Mouse (Mus musculus): ENCODE results near the gene Gnat1. TPM values are rescaled to one million over a fixed set of nuclear protein-coding genes. Genes with fewer than 3 reads are reported as not detected.
A peak's percentile ranks its signal among the peaks of the same experiment; 100 is the strongest.

Gnat1 gene
- polyA plus RNA-seq (2015; fragmentation: Nextera tagmentation; extraction: Ambion mirVana): 1.6 and 2.2 TPM in 2 replicates

- Histone ChIP-seq H3K4me3 (ENCODE audit: low read depth, low read length) (no peak within 1 kb of the TSS), H3K9me3 (replicated peaks; ENCODE audit: control insufficient read depth, low read length, poor library complexity, severe bottlenecking) (no peaks in the 10 kb centered on the region), H3K9ac (ENCODE audit: low read depth, low read length) (peak within 1 kb of the TSS; percentile 17; the same call in 1 of the 2 replicates), H3K36me3 (ENCODE audit: control insufficient read depth, insufficient read depth, low read length) (peaks cover 3% of the 10 kb centered on the region; the same call in 1 of the 2 replicates), H3K4me1 (ENCODE audit: control insufficient read depth, insufficient read depth, low read length) (peaks cover 12% of the 10 kb centered on the region), H3K27ac (ENCODE audit: low read length) (no peak within 1 kb of the TSS), H3K4me2 (ENCODE audit: low read length) (no peak within 1 kb of the TSS), H3K27me3 (ENCODE audit: control insufficient read depth, insufficient read depth, low read depth, low read length) (peaks cover 17% of the 10 kb centered on the region)
- no peak for ATAC-seq
- 45% methylated on average over 5 of the region's 5 CpGs for WGBS
These were observed at the start of gene Gnat1 for GRCm38 (mm10) chr9:107679501-107679900. Gene Gnat1 (minus strand): TSS chr9:107679712.

GRCm38 (mm10) chr9:107728919-107729670, 49.6 kb upstream of the Gnat1 start:
- H3K9me3 ChIP-seq (replicated peaks; ENCODE audit: control insufficient read depth, low read length, poor library complexity, severe bottlenecking): no peaks in the 10 kb centered on the region
- peak overlapping the region; percentile 33; the same call in 1 of the 2 replicates for H3K9ac ChIP-seq (ENCODE audit: low read depth, low read length)
- H3K4me2 ChIP-seq (ENCODE audit: low read length): peak overlapping the region; percentile 27
- H3K4me1 ChIP-seq (ENCODE audit: control insufficient read depth, insufficient read depth, low read length): peaks cover 46% of the 10 kb centered on the region
- H3K27me3 ChIP-seq (ENCODE audit: control insufficient read depth, insufficient read depth, low read depth, low read length): no peaks in the 10 kb centered on the region
- 63% methylated on average over 6 of the region's 6 CpGs for WGBS
- no peak for ATAC-seq
- peak overlapping the region; percentile 92 for H3K27ac ChIP-seq (ENCODE audit: low read length)
- no peak overlapping the region for H3K4me3 ChIP-seq (ENCODE audit: low read depth, low read length)
- no peaks in the 10 kb centered on the region for H3K36me3 ChIP-seq (ENCODE audit: control insufficient read depth, insufficient read depth, low read length)

- H3K27ac ChIP-seq (ENCODE audit: low read length): peak overlapping the region; percentile 72
- ATAC-seq: peak; percentile 16; the same call in 1 of the 2 replicates
- 46% methylated on average over 3 of the region's 3 CpGs for WGBS
- H3K4me1 ChIP-seq (ENCODE audit: control insufficient read depth, insufficient read depth, low read length): peaks cover 64% of the 10 kb centered on the region
- no peaks in the 10 kb centered on the region for H3K27me3 ChIP-seq (ENCODE audit: control insufficient read depth, insufficient read depth, low read depth, low read length)
- H3K4me2 ChIP-seq (ENCODE audit: low read length): no peak overlapping the region
- no peak overlapping the region for H3K9ac ChIP-seq (ENCODE audit: low read depth, low read length)
- H3K36me3 ChIP-seq (ENCODE audit: control insufficient read depth, insufficient read depth, low read length): no peaks in the 10 kb centered on the region
- no peak overlapping the region for H3K4me3 ChIP-seq (ENCODE audit: low read depth, low read length)
- no peaks in the 10 kb centered on the region for H3K9me3 ChIP-seq (replicated peaks; ENCODE audit: control insufficient read depth, low read length, poor library complexity, severe bottlenecking)
These were observed 47.5 kb upstream of the Gnat1 start for GRCm38 (mm10) chr9:107727041-107727440.

DNA sequence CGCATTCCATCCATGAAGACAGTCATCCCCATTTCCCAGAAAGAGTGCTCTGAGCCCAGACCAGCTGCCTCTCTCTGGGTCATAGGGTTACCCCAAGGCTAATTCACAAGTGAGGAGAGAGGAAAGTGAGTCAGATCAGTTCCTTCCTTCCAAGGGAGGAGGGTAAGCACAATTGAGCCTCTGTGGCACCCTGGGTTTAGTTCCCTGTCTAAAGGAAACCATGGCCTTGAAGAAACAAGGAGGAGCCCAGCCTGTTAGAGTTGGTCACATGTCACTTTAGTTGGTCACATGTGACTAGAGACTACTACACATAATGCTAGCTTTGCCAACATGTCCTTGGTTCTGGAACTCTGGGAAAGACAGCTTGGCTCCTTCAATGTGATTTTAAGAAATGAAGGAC, 45.3 kb upstream of the Gnat1 start:
- Histone ChIP-seq H3K27me3 (ENCODE audit: control insufficient read depth, insufficient read depth, low read depth, low read length) (no peaks in the 10 kb centered on the region), H3K36me3 (ENCODE audit: control insufficient read depth, insufficient read depth, low read length) (no peaks in the 10 kb centered on the region), H3K4me2 (ENCODE audit: low read length) (no peak overlapping the region), H3K4me1 (ENCODE audit: control insufficient read depth, insufficient read depth, low read length) (peaks cover 50% of the 10 kb centered on the region), H3K9ac (ENCODE audit: low read depth, low read length) (no peak overlapping the region), H3K27ac (ENCODE audit: low read length) (no peak overlapping the region), H3K4me3 (ENCODE audit: low read depth, low read length) (no peak overlapping the region), H3K9me3 (replicated peaks; ENCODE audit: control insufficient read depth, low read length, poor library complexity, severe bottlenecking) (no peaks in the 10 kb centered on the region)
- no peak for ATAC-seq
- 96% methylated on average over 1 of the region's 1 CpGs for WGBS

GRCm38 (mm10) chr9:107723794-107724531, 44.5 kb upstream of the Gnat1 start:
- peaks cover 42% of the 10 kb centered on the region for H3K4me1 ChIP-seq (ENCODE audit: control insufficient read depth, insufficient read depth, low read length)
- ATAC-seq: 0 out of 2 replicates have a peak, but pooled peaks have one; percentile 16
- H3K36me3 ChIP-seq (ENCODE audit: control insufficient read depth, insufficient read depth, low read length): no peaks in the 10 kb centered on the region
- H3K4me2 ChIP-seq (ENCODE audit: low read length): 0 out of 2 replicates have a peak overlapping the region, but pooled peaks have one; percentile 5
- H3K27ac ChIP-seq (ENCODE audit: low read length): peak overlapping the region; percentile 64
- no peaks in the 10 kb centered on the region for H3K27me3 ChIP-seq (ENCODE audit: control insufficient read depth, insufficient read depth, low read depth, low read length)
- whole genome bisulfite sequencing: 1% methylated on average over 11 of the region's 11 CpGs
- no peak overlapping the region for H3K4me3 ChIP-seq (ENCODE audit: low read depth, low read length)
- no peak overlapping the region; the same call in 1 of the 2 replicates for H3K9ac ChIP-seq (ENCODE audit: low read depth, low read length)
- no peaks in the 10 kb centered on the region for H3K9me3 ChIP-seq (replicated peaks; ENCODE audit: control insufficient read depth, low read length, poor library complexity, severe bottlenecking)

- no peaks in the 10 kb centered on the region for H3K36me3 ChIP-seq (ENCODE audit: control insufficient read depth, insufficient read depth, low read length)
- no peaks in the 10 kb centered on the region for H3K27me3 ChIP-seq (ENCODE audit: control insufficient read depth, insufficient read depth, low read depth, low read length)
- 23% methylated on average over 6 of the region's 6 CpGs for WGBS
- H3K9me3 ChIP-seq (replicated peaks; ENCODE audit: control insufficient read depth, low read length, poor library complexity, severe bottlenecking): no peaks in the 10 kb centered on the region
- peaks cover 36% of the 10 kb centered on the region for H3K4me1 ChIP-seq (ENCODE audit: control insufficient read depth, insufficient read depth, low read length)
- no peak for ATAC-seq
- H3K27ac ChIP-seq (ENCODE audit: low read length): peak overlapping the region; percentile 64
- H3K4me2 ChIP-seq (ENCODE audit: low read length): no peak overlapping the region
- H3K4me3 ChIP-seq (ENCODE audit: low read depth, low read length): no peak overlapping the region
- H3K9ac ChIP-seq (ENCODE audit: low read depth, low read length): peak overlapping the region; percentile 50
These were observed 43.8 kb upstream of the Gnat1 start for GRCm38 (mm10) chr9:107723292-107723691.

GRCm38 (mm10) chr9:107718781-107719540, 39.4 kb upstream of the Gnat1 start:
- no peak for ATAC-seq
- no peaks in the 10 kb centered on the region for H3K27me3 ChIP-seq (ENCODE audit: control insufficient read depth, insufficient read depth, low read depth, low read length)

DNA sequence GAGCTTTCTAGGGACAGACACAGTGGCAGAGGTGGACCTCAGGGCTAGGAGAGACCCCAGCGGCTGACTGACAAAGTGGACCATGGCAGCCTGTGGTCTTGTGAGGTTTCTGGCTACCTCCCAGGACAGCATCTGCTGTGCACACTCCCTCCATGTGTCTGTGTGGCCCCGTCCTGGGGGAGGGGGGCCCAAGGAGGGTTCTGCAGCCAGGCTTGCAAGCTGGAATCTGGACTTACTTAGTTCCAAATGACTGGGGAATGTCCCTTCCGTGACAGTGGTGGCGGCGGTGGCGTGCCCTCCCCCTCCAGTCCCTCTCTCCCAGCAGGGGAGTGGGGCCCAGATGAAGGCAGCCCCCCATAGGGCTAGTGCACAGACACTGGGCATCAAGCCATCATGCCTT, 37.4 kb upstream of the Gnat1 start:
- peaks cover 9% of the 10 kb centered on the region for H3K4me1 ChIP-seq (ENCODE audit: control insufficient read depth, insufficient read depth, low read length)
- H3K4me3 ChIP-seq (ENCODE audit: low read depth, low read length): no peak overlapping the region
- no peak overlapping the region for H3K9ac ChIP-seq (ENCODE audit: low read depth, low read length)
- H3K4me2 ChIP-seq (ENCODE audit: low read length): no peak overlapping the region
- 26% methylated on average over 6 of the region's 6 CpGs for WGBS
- no peak overlapping the region for H3K27ac ChIP-seq (ENCODE audit: low read length)
- no peak for ATAC-seq
- H3K27me3 ChIP-seq (ENCODE audit: control insufficient read depth, insufficient read depth, low read depth, low read length): no peaks in the 10 kb centered on the region
- no peaks in the 10 kb centered on the region for H3K9me3 ChIP-seq (replicated peaks; ENCODE audit: control insufficient read depth, low read length, poor library complexity, severe bottlenecking)
- H3K36me3 ChIP-seq (ENCODE audit: control insufficient read depth, insufficient read depth, low read length): no peaks in the 10 kb centered on the region

More at GRCm38 (mm10) chr9:107718781-107719540, 39.4 kb upstream of the Gnat1 start:
- no peaks in the 10 kb centered on the region for H3K9me3 ChIP-seq (replicated peaks; ENCODE audit: control insufficient read depth, low read length, poor library complexity, severe bottlenecking)
- WGBS: 85% methylated on average over 10 of the region's 10 CpGs
- no peak overlapping the region for H3K4me2 ChIP-seq (ENCODE audit: low read length)
- H3K9ac ChIP-seq (ENCODE audit: low read depth, low read length): no peak overlapping the region
- peaks cover 25% of the 10 kb centered on the region for H3K4me1 ChIP-seq (ENCODE audit: control insufficient read depth, insufficient read depth, low read length)
- no peaks in the 10 kb centered on the region for H3K36me3 ChIP-seq (ENCODE audit: control insufficient read depth, insufficient read depth, low read length)
- H3K27ac ChIP-seq (ENCODE audit: low read length): no peak overlapping the region
- no peak overlapping the region for H3K4me3 ChIP-seq (ENCODE audit: low read depth, low read length)

Data from midbrain, embryonic 16.5 days (tissue).